Mouse (Mus musculus): ENCODE data around the gene Oaz1. TPM values are rescaled to one million over a fixed set of nuclear protein-coding genes. Genes with fewer than 3 reads are reported as not detected.
"Not testable (repeated sequence)": the region's sequence is repeated elsewhere in the genome, so short reads cannot be mapped to it uniquely, and the experiment has no call there.

Oaz1 gene
- polyA plus RNA-seq, 1 experiment = 1,494 TPM

GRCm38 (mm10) chr10:80817164-80817563, 9.3 kb upstream of the Oaz1 start:
- Histone ChIP-seq H3ac (ENCODE audit: control insufficient read depth, insufficient read length, low read depth) (no peak overlapping the region), H3K36me3 (ENCODE audit: control insufficient read depth, insufficient read depth) (no peaks in the 10 kb centered on the region), H3K4me3 (ENCODE audit: insufficient read depth, poor library complexity, severe bottlenecking) (no peak overlapping the region), H3K79me2 (ENCODE audit: control insufficient read depth, insufficient read depth) (no peaks in the 10 kb centered on the region), H3K79me3 (ENCODE audit: low read depth) (no peaks in the 10 kb centered on the region), H3K27me3 (ENCODE audit: control insufficient read depth, insufficient read depth, insufficient read length) (no peaks in the 10 kb centered on the region)
- no peak for TF ChIP-seq USF1 (IDR thresholded peaks at IDR 0.05; ENCODE audit: low read depth)

GRCm38 (mm10) chr10:80817955-80818354, 8.5 kb upstream of the Oaz1 start:
- not testable (repeated sequence) for H3K79me2 ChIP-seq (ENCODE audit: control insufficient read depth, insufficient read depth); H3K4me3 ChIP-seq (ENCODE audit: insufficient read depth, poor library complexity, severe bottlenecking); H3ac ChIP-seq (ENCODE audit: control insufficient read depth, insufficient read length, low read depth); H3K27me3 ChIP-seq (ENCODE audit: control insufficient read depth, insufficient read depth, insufficient read length); H3K36me3 ChIP-seq (ENCODE audit: control insufficient read depth, insufficient read depth); H3K79me3 ChIP-seq (ENCODE audit: low read depth)

- Histone ChIP-seq H3ac (ENCODE audit: control insufficient read depth, insufficient read length, low read depth) (no peak overlapping the region), H3K79me2 (ENCODE audit: control insufficient read depth, insufficient read depth) (no peaks in the 10 kb centered on the region), H3K27me3 (ENCODE audit: control insufficient read depth, insufficient read depth, insufficient read length) (no peaks in the 10 kb centered on the region), H3K36me3 (ENCODE audit: control insufficient read depth, insufficient read depth) (no peaks in the 10 kb centered on the region), H3K79me3 (ENCODE audit: low read depth) (no peaks in the 10 kb centered on the region), H3K4me3 (ENCODE audit: insufficient read depth, poor library complexity, severe bottlenecking) (no peak overlapping the region)
- TF ChIP-seq MAX (IDR thresholded peaks at IDR 0.05) = no peak
- TF ChIP-seq USF1 (IDR thresholded peaks at IDR 0.05; ENCODE audit: low read depth) = no peak
- no peak for TF ChIP-seq MYOD1 (IDR thresholded peaks at IDR 0.05; ENCODE audit: control insufficient read depth, insufficient read length, low read depth)
- TF ChIP-seq CTCF (IDR thresholded peaks at IDR 0.05; ENCODE audit: control insufficient read depth, insufficient read depth, insufficient read length) = no peak
- TF ChIP-seq CEBPB (IDR thresholded peaks at IDR 0.05; ENCODE audit: low read depth) = no peak
- TF ChIP-seq MYOG (IDR thresholded peaks at IDR 0.05; ENCODE audit: control insufficient read depth, extremely low read depth, insufficient read length) = no peak
- no peak for TF ChIP-seq FOSL1 (IDR thresholded peaks at IDR 0.05; ENCODE audit: insufficient read depth, low read length, poor library complexity, severe bottlenecking)
These were observed 7.7 kb upstream of the Oaz1 start for GRCm38 (mm10) chr10:80818599-80819281.

- H3ac ChIP-seq (ENCODE audit: control insufficient read depth, insufficient read length, low read depth) = no peak overlapping the region
- H3K4me3 ChIP-seq (ENCODE audit: insufficient read depth, poor library complexity, severe bottlenecking) = no peak overlapping the region
- no peaks in the 10 kb centered on the region for H3K27me3 ChIP-seq (ENCODE audit: control insufficient read depth, insufficient read depth, insufficient read length)
- H3K79me2 ChIP-seq (ENCODE audit: control insufficient read depth, insufficient read depth) = no peaks in the 10 kb centered on the region
- H3K36me3 ChIP-seq (ENCODE audit: control insufficient read depth, insufficient read depth) = no peaks in the 10 kb centered on the region
- TF ChIP-seq MYOG (IDR thresholded peaks at IDR 0.05; ENCODE audit: control insufficient read depth, extremely low read depth, insufficient read length) = no peak
- no peak for TF ChIP-seq USF1 (IDR thresholded peaks at IDR 0.05; ENCODE audit: low read depth)
- TF ChIP-seq MYOD1 (IDR thresholded peaks at IDR 0.05; ENCODE audit: control insufficient read depth, insufficient read length, low read depth) = no peak
- no peak for TF ChIP-seq MAX (IDR thresholded peaks at IDR 0.05)
- no peak for TF ChIP-seq CTCF (IDR thresholded peaks at IDR 0.05; ENCODE audit: control insufficient read depth, insufficient read depth, insufficient read length)
- no peak for TF ChIP-seq CEBPB (IDR thresholded peaks at IDR 0.05; ENCODE audit: low read depth)
- no peak for TF ChIP-seq FOSL1 (IDR thresholded peaks at IDR 0.05; ENCODE audit: insufficient read depth, low read length, poor library complexity, severe bottlenecking)
- H3K79me3 ChIP-seq (ENCODE audit: low read depth) = no peaks in the 10 kb centered on the region
These were observed 7.0 kb upstream of the Oaz1 start for GRCm38 (mm10) chr10:80819406-80819805.

- Histone ChIP-seq H3K79me2 (ENCODE audit: control insufficient read depth, insufficient read depth) (peaks cover 5% of the 10 kb centered on the region), H3K4me3 (ENCODE audit: insufficient read depth, poor library complexity, severe bottlenecking) (no peak overlapping the region), H3ac (ENCODE audit: control insufficient read depth, insufficient read length, low read depth) (no peak overlapping the region), H3K36me3 (ENCODE audit: control insufficient read depth, insufficient read depth) (no peaks in the 10 kb centered on the region), H3K27me3 (ENCODE audit: control insufficient read depth, insufficient read depth, insufficient read length) (no peaks in the 10 kb centered on the region), H3K79me3 (ENCODE audit: low read depth) (peaks cover under 1% of the 10 kb centered on the region)
- no peak for TF ChIP-seq MYOD1 (IDR thresholded peaks at IDR 0.05; ENCODE audit: control insufficient read depth, insufficient read length, low read depth)
- TF ChIP-seq MAX (IDR thresholded peaks at IDR 0.05) = peak; percentile 52
- TF ChIP-seq CTCF (IDR thresholded peaks at IDR 0.05; ENCODE audit: control insufficient read depth, insufficient read depth, insufficient read length) = peak; percentile 20
- no peak for TF ChIP-seq CEBPB (IDR thresholded peaks at IDR 0.05; ENCODE audit: low read depth)
These were observed 4.5 kb upstream of the Oaz1 start for GRCm38 (mm10) chr10:80821991-80822390.

- no peaks in the 10 kb centered on the region for H3K36me3 ChIP-seq (ENCODE audit: control insufficient read depth, insufficient read depth)
- no peak overlapping the region for H3ac ChIP-seq (ENCODE audit: control insufficient read depth, insufficient read length, low read depth)
- no peak overlapping the region for H3K4me3 ChIP-seq (ENCODE audit: insufficient read depth, poor library complexity, severe bottlenecking)
- H3K79me2 ChIP-seq (ENCODE audit: control insufficient read depth, insufficient read depth) = peaks cover 11% of the 10 kb centered on the region
- peaks cover 6% of the 10 kb centered on the region for H3K79me3 ChIP-seq (ENCODE audit: low read depth)
- no peaks in the 10 kb centered on the region for H3K27me3 ChIP-seq (ENCODE audit: control insufficient read depth, insufficient read depth, insufficient read length)
- TF ChIP-seq USF1 (IDR thresholded peaks at IDR 0.05; ENCODE audit: low read depth) (no peak), CEBPB (IDR thresholded peaks at IDR 0.05; ENCODE audit: low read depth) (no peak)
These were observed 3.9 kb upstream of the Oaz1 start for GRCm38 (mm10) chr10:80822528-80822927.
